Mouse (Mus musculus) stomach, postnatal 0 days (tissue): ENCODE data around the gene Yipf3.

Experiments
- CTCF ChIP-seq: IDR thresholded peaks from 2 replicates; pipeline ENCODE4 v1.5.1; 2016; ENCODE audit warnings: antibody characterized with exemption, low read depth, mild to moderate bottlenecking, moderate library complexity
- EP300 ChIP-seq: optimal IDR thresholded peaks from 2 replicates; pipeline ENCODE3; 2016; ENCODE audit warnings: antibody characterized with exemption

DNA sequence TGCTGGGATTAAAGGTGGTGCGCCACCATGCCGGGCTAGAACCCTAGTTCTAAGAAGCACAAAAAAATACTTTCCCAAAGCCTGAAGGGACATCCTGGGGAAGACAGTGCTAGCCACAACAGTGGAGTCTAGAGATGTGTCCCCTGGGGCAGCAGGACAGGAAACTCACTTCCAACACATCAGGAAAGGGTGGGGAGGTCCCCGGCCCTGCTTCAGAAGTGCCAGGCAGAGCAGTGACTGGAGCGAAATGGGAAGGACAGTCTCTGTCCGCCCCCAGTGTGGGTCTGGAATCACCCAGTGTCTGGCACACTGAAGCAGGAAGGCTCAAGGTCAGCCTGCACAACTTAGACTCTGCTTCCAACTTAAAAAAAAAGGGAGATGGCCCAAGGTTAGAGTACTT lies 24.8 kb downstream of the Yipf3 start:
- TF ChIP-seq CTCF (no peak), EP300 (no peak)
